Mouse (Mus musculus): ENCODE results near the gene Crb1. TPM values are rescaled to one million over a fixed set of nuclear protein-coding genes. Genes with fewer than 3 reads are reported as not detected.

Gene Crb1
- polyA plus RNA-seq, 1 experiment from 2014 or later = 3.0 TPM

- ATAC-seq (ENCODE audit: low FRiP score) (no peak), DNase-seq (ENCODE audit: low spot score) (no peak)
- Histone ChIP-seq H3K27ac (ENCODE audit: low read depth, low read length) (no peak overlapping the region), H3K4me3 (ENCODE audit: low read depth, low read length) (no peak overlapping the region), H3K36me3 (ENCODE audit: control insufficient read depth, insufficient read depth, low read length) (no peaks in the 10 kb centered on the region), H3K9ac (ENCODE audit: low read depth, low read length) (no peak overlapping the region), H3K9me3 (ENCODE audit: control insufficient read depth, low read length) (no peaks in the 10 kb centered on the region), H3K27me3 (ENCODE audit: control insufficient read depth, insufficient read depth, low read length) (no peaks in the 10 kb centered on the region), H3K4me1 (replicated peaks; ENCODE audit: control insufficient read depth, insufficient read depth, low read length) (no peaks in the 10 kb centered on the region), H3K4me2 (replicated peaks; ENCODE audit: low read depth, low read length) (no peak overlapping the region)
- WGBS = 83% methylated on average over 1 of the region's 1 CpGs
These were observed 113.7 kb downstream of the Crb1 start for GRCm38 (mm10) chr1:139263158-139263557.

- 74% methylated on average over 7 of the region's 7 CpGs for WGBS
- no peaks in the 10 kb centered on the region for H3K27me3 ChIP-seq (ENCODE audit: control insufficient read depth, insufficient read depth, low read length)
- no peak for ATAC-seq (ENCODE audit: low FRiP score)
These were observed 121.3 kb downstream of the Crb1 start for GRCm38 (mm10) chr1:139255581-139255980.

GRCm38 (mm10) chr1:139252041-139252440, 124.9 kb downstream of the Crb1 start:
- H3K4me3 ChIP-seq (ENCODE audit: low read depth, low read length) = no peak overlapping the region
- no peak overlapping the region for H3K9ac ChIP-seq (ENCODE audit: low read depth, low read length)
- WGBS = 85% methylated on average over 3 of the region's 3 CpGs
- ATAC-seq (ENCODE audit: low FRiP score) = no peak
- no peaks in the 10 kb centered on the region for H3K27me3 ChIP-seq (ENCODE audit: control insufficient read depth, insufficient read depth, low read length)
- H3K36me3 ChIP-seq (ENCODE audit: control insufficient read depth, insufficient read depth, low read length) = no peaks in the 10 kb centered on the region
- H3K9me3 ChIP-seq (ENCODE audit: control insufficient read depth, low read length) = no peaks in the 10 kb centered on the region
- no peaks in the 10 kb centered on the region for H3K4me1 ChIP-seq (replicated peaks; ENCODE audit: control insufficient read depth, insufficient read depth, low read length)
- no peak for DNase-seq (ENCODE audit: low spot score)
- H3K27ac ChIP-seq (ENCODE audit: low read depth, low read length) = no peak overlapping the region
- no peak overlapping the region for H3K4me2 ChIP-seq (replicated peaks; ENCODE audit: low read depth, low read length)

More at GRCm38 (mm10) chr1:139255581-139255980, 121.3 kb downstream of the Crb1 start:
- no peak overlapping the region for H3K4me2 ChIP-seq (replicated peaks; ENCODE audit: low read depth, low read length)
- H3K36me3 ChIP-seq (ENCODE audit: control insufficient read depth, insufficient read depth, low read length) = no peaks in the 10 kb centered on the region
- no peaks in the 10 kb centered on the region for H3K4me1 ChIP-seq (replicated peaks; ENCODE audit: control insufficient read depth, insufficient read depth, low read length)
- H3K27ac ChIP-seq (ENCODE audit: low read depth, low read length) = no peak overlapping the region
- DNase-seq (ENCODE audit: low spot score) = no peak
- no peak overlapping the region for H3K4me3 ChIP-seq (ENCODE audit: low read depth, low read length)
- no peaks in the 10 kb centered on the region for H3K9me3 ChIP-seq (ENCODE audit: control insufficient read depth, low read length)
- no peak overlapping the region for H3K9ac ChIP-seq (ENCODE audit: low read depth, low read length)

- no peaks in the 10 kb centered on the region for H3K36me3 ChIP-seq (ENCODE audit: control insufficient read depth, insufficient read depth, low read length)
- H3K9me3 ChIP-seq (ENCODE audit: control insufficient read depth, low read length) = no peaks in the 10 kb centered on the region
- H3K4me1 ChIP-seq (replicated peaks; ENCODE audit: control insufficient read depth, insufficient read depth, low read length) = no peaks in the 10 kb centered on the region
- WGBS = 89% methylated on average over 6 of the region's 6 CpGs
- DNase-seq (ENCODE audit: low spot score) (no peak), ATAC-seq (ENCODE audit: low FRiP score) (no peak)
- H3K27ac ChIP-seq (ENCODE audit: low read depth, low read length) = no peak overlapping the region
- H3K9ac ChIP-seq (ENCODE audit: low read depth, low read length) = no peak overlapping the region
- no peak overlapping the region for H3K4me3 ChIP-seq (ENCODE audit: low read depth, low read length)
- H3K4me2 ChIP-seq (replicated peaks; ENCODE audit: low read depth, low read length) = no peak overlapping the region
- H3K27me3 ChIP-seq (ENCODE audit: control insufficient read depth, insufficient read depth, low read length) = no peaks in the 10 kb centered on the region
These were observed 127.7 kb downstream of the Crb1 start for GRCm38 (mm10) chr1:139249159-139249558.

GRCm38 (mm10) chr1:139246723-139247380, 130.0 kb downstream of the Crb1 start:
- 86% methylated on average over 12 of the region's 12 CpGs for WGBS
- Histone ChIP-seq H3K9ac (ENCODE audit: low read depth, low read length) (no peak overlapping the region), H3K9me3 (ENCODE audit: control insufficient read depth, low read length) (no peaks in the 10 kb centered on the region), H3K4me3 (ENCODE audit: low read depth, low read length) (no peak overlapping the region), H3K4me1 (replicated peaks; ENCODE audit: control insufficient read depth, insufficient read depth, low read length) (no peaks in the 10 kb centered on the region), H3K36me3 (ENCODE audit: control insufficient read depth, insufficient read depth, low read length) (no peaks in the 10 kb centered on the region), H3K4me2 (replicated peaks; ENCODE audit: low read depth, low read length) (no peak overlapping the region), H3K27me3 (ENCODE audit: control insufficient read depth, insufficient read depth, low read length) (no peaks in the 10 kb centered on the region), H3K27ac (ENCODE audit: low read depth, low read length) (no peak overlapping the region)
- DNase-seq (ENCODE audit: low spot score) (no peak), ATAC-seq (ENCODE audit: low FRiP score) (no peak)

GRCm38 (mm10) chr1:139236794-139237193, 140.1 kb downstream of the Crb1 start:
- Histone ChIP-seq H3K27ac (ENCODE audit: low read depth, low read length) (no peak overlapping the region), H3K36me3 (ENCODE audit: control insufficient read depth, insufficient read depth, low read length) (no peaks in the 10 kb centered on the region), H3K4me3 (ENCODE audit: low read depth, low read length) (no peak overlapping the region), H3K4me1 (replicated peaks; ENCODE audit: control insufficient read depth, insufficient read depth, low read length) (no peaks in the 10 kb centered on the region), H3K27me3 (ENCODE audit: control insufficient read depth, insufficient read depth, low read length) (no peaks in the 10 kb centered on the region), H3K4me2 (replicated peaks; ENCODE audit: low read depth, low read length) (no peak overlapping the region), H3K9ac (ENCODE audit: low read depth, low read length) (no peak overlapping the region), H3K9me3 (ENCODE audit: control insufficient read depth, low read length) (no peaks in the 10 kb centered on the region)
- ATAC-seq (ENCODE audit: low FRiP score) (no peak), DNase-seq (ENCODE audit: low spot score) (no peak)
- 59% methylated on average over 5 of the region's 5 CpGs for WGBS

- no peak for ATAC-seq (ENCODE audit: low FRiP score)
- Histone ChIP-seq H3K4me1 (replicated peaks; ENCODE audit: control insufficient read depth, insufficient read depth, low read length) (no peaks in the 10 kb centered on the region), H3K27ac (ENCODE audit: low read depth, low read length) (no peak overlapping the region), H3K9ac (ENCODE audit: low read depth, low read length) (no peak overlapping the region), H3K4me3 (ENCODE audit: low read depth, low read length) (no peak overlapping the region), H3K4me2 (replicated peaks; ENCODE audit: low read depth, low read length) (no peak overlapping the region), H3K27me3 (ENCODE audit: control insufficient read depth, insufficient read depth, low read length) (no peaks in the 10 kb centered on the region), H3K36me3 (ENCODE audit: control insufficient read depth, insufficient read depth, low read length) (no peaks in the 10 kb centered on the region), H3K9me3 (ENCODE audit: control insufficient read depth, low read length) (no peaks in the 10 kb centered on the region)
- WGBS = 90% methylated on average over 3 of the region's 3 CpGs
- DNase-seq (ENCODE audit: low spot score) = no peak
These were observed 142.0 kb downstream of the Crb1 start for GRCm38 (mm10) chr1:139234611-139235568.

- Histone ChIP-seq H3K4me2 (replicated peaks; ENCODE audit: low read depth, low read length) (no peak overlapping the region), H3K27ac (ENCODE audit: low read depth, low read length) (no peak overlapping the region), H3K4me1 (replicated peaks; ENCODE audit: control insufficient read depth, insufficient read depth, low read length) (no peaks in the 10 kb centered on the region), H3K9me3 (ENCODE audit: control insufficient read depth, low read length) (no peaks in the 10 kb centered on the region), H3K4me3 (ENCODE audit: low read depth, low read length) (no peak overlapping the region), H3K9ac (ENCODE audit: low read depth, low read length) (no peak overlapping the region), H3K27me3 (ENCODE audit: control insufficient read depth, insufficient read depth, low read length) (no peaks in the 10 kb centered on the region), H3K36me3 (ENCODE audit: control insufficient read depth, insufficient read depth, low read length) (no peaks in the 10 kb centered on the region)
- ATAC-seq (ENCODE audit: low FRiP score) (no peak), DNase-seq (ENCODE audit: low spot score) (no peak)
- WGBS = 67% methylated on average over 3 of the region's 3 CpGs
These were observed 144.3 kb downstream of the Crb1 start for GRCm38 (mm10) chr1:139232636-139233035.

All from hindbrain, embryonic 11.5 days (tissue).